Mouse (Mus musculus): ENCODE results near the gene Tbc1d20. TPM values are rescaled to one million over a fixed set of nuclear protein-coding genes. Genes with fewer than 3 reads are reported as not detected.
A peak's percentile ranks its signal among the peaks of the same experiment; 100 is the strongest.

The Tbc1d20 gene
- polyA plus RNA-seq, 1 experiment, result 44.7 TPM

GRCm38 (mm10) chr2:152293179-152293726 is 375 bp upstream of the Tbc1d20 start:
- Histone ChIP-seq H3K27ac (ENCODE audit: insufficient read depth, low read length) (no peak overlapping the region), H3K4me1 (ENCODE audit: control insufficient read depth, insufficient read depth, low read length) (peaks cover 4% of the 10 kb centered on the region; the same call in 1 of the 2 replicates), H3K4me3 (ENCODE audit: insufficient read depth, low read length) (peak overlapping the region; percentile 93)
- TF ChIP-seq POLR2A (IDR thresholded peaks at IDR 0.05; ENCODE audit: extremely low read depth, insufficient read depth, low read length), result no peak
- TF ChIP-seq CTCF (IDR thresholded peaks at IDR 0.05; ENCODE audit: extremely low read depth, insufficient read depth, low read length), result no peak

DNA sequence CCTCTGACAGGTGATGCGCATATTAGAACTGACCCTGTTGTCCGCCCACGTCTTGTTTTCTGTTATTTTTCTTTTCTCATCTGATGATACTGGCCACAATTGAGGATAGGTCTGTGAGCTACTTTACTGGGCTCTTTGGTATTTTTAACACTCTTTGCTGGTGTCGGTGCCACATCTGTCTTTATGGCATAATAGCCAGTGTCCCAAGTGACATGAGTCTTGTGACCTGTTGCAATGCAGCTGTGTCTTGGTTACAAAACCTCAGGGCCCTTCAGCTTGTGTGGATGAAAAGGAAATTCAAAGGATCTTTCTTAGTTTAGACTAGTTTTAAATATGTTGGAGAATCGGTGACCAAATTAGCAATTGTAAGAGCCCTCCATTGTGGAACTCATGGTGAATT is 913 bp downstream of the Tbc1d20 start:
- TF ChIP-seq CTCF (IDR thresholded peaks at IDR 0.05; ENCODE audit: extremely low read depth, insufficient read depth, low read length) (no peak), POLR2A (IDR thresholded peaks at IDR 0.05; ENCODE audit: extremely low read depth, insufficient read depth, low read length) (no peak)
- H3K4me3 ChIP-seq (ENCODE audit: insufficient read depth, low read length), result peak overlapping the region; percentile 93
- H3K4me1 ChIP-seq (ENCODE audit: control insufficient read depth, insufficient read depth, low read length), result peaks cover 4% of the 10 kb centered on the region; the same call in 1 of the 2 replicates
- H3K27ac ChIP-seq (ENCODE audit: insufficient read depth, low read length), result no peak overlapping the region

DNA sequence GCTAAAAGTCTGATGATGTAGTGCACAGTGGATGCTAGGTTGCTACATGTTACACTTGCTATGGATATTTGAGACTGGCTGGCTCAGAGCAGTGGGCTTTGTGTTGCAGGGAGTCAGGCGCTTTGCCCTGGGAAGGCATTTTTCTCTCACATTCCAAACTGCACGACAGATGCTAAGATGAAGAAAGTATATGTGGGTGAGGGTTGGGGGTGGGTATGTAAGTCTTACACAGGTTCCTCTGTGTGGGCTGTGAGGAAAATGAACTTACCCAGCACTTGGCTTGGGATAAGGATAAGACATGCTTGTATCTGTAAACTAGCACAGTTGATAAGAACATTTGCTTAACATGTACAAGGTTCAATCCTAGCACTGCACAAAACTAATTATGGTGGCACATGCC is 9.2 kb downstream of the Tbc1d20 start:
- H3K4me3 ChIP-seq (ENCODE audit: insufficient read depth, low read length), result no peak overlapping the region
- TF ChIP-seq CTCF (IDR thresholded peaks at IDR 0.05; ENCODE audit: extremely low read depth, insufficient read depth, low read length) (no peak), POLR2A (IDR thresholded peaks at IDR 0.05; ENCODE audit: extremely low read depth, insufficient read depth, low read length) (no peak)
- H3K27ac ChIP-seq (ENCODE audit: insufficient read depth, low read length), result no peak overlapping the region
- H3K4me1 ChIP-seq (ENCODE audit: control insufficient read depth, insufficient read depth, low read length), result no peaks in the 10 kb centered on the region

DNA sequence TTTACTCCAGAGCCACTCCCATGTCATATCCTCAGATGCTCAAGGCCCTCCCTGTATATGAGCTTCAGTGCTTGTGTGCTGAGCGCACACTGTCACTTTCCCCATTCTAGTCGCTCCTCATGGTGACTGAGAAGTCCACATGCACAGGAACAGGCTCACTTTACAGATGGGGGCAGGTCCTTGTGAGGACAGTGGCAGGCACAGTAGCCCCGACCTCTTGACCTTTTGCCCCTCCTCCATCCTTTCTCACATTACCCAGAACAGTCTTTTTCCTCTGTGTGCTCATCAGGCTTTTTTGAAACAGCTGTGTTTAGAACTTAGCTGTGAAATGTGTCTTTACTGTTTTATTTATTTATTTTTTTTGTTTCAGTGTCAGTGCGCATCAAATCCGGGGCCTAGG is 10.2 kb downstream of the Tbc1d20 start:
- no peak overlapping the region for H3K27ac ChIP-seq (ENCODE audit: insufficient read depth, low read length)
- H3K4me3 ChIP-seq (ENCODE audit: insufficient read depth, low read length), result no peak overlapping the region
- TF ChIP-seq POLR2A (IDR thresholded peaks at IDR 0.05; ENCODE audit: extremely low read depth, insufficient read depth, low read length), result no peak
- TF ChIP-seq CTCF (IDR thresholded peaks at IDR 0.05; ENCODE audit: extremely low read depth, insufficient read depth, low read length), result no peak
- H3K4me1 ChIP-seq (ENCODE audit: control insufficient read depth, insufficient read depth, low read length), result no peaks in the 10 kb centered on the region

- Histone ChIP-seq H3K4me1 (ENCODE audit: control insufficient read depth, insufficient read depth, low read length) (no peaks in the 10 kb centered on the region), H3K27ac (ENCODE audit: insufficient read depth, low read length) (no peak overlapping the region), H3K4me3 (ENCODE audit: insufficient read depth, low read length) (no peak overlapping the region)
- TF ChIP-seq CTCF (IDR thresholded peaks at IDR 0.05; ENCODE audit: extremely low read depth, insufficient read depth, low read length) (no peak), POLR2A (IDR thresholded peaks at IDR 0.05; ENCODE audit: extremely low read depth, insufficient read depth, low read length) (no peak)
Measured at GRCm38 (mm10) chr2:152305480-152305879, 11.9 kb downstream of the Tbc1d20 start.

GRCm38 (mm10) chr2:152307186-152307585 is 13.6 kb downstream of the Tbc1d20 start:
- TF ChIP-seq POLR2A (IDR thresholded peaks at IDR 0.05; ENCODE audit: extremely low read depth, insufficient read depth, low read length) (no peak), CTCF (IDR thresholded peaks at IDR 0.05; ENCODE audit: extremely low read depth, insufficient read depth, low read length) (no peak)
- H3K4me3 ChIP-seq (ENCODE audit: insufficient read depth, low read length), result no peak overlapping the region

DNA sequence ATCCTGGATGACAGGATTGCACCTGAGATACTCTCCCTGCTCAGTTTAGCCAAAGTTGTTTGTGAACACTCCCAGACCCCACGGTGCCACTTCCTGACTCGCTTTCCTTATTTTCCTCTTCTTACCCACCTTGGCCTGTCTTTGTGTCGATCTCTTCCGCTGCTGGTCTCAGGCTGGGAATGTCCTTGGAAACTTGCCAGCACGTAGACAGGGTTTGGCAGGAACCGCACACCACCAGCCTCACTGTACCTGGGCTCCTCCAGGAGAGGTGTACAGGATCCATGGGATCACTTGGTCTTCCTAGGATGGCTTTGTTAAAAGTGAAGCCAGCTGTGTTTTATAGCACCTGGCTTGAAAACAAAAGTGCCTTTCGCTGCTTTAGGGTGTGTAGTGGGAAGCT is 19.4 kb downstream of the Tbc1d20 start:
- TF ChIP-seq CTCF (IDR thresholded peaks at IDR 0.05; ENCODE audit: extremely low read depth, insufficient read depth, low read length) (no peak), POLR2A (IDR thresholded peaks at IDR 0.05; ENCODE audit: extremely low read depth, insufficient read depth, low read length) (0 out of 2 replicates have a peak, but pooled peaks have one; percentile 8)
- Histone ChIP-seq H3K27ac (ENCODE audit: insufficient read depth, low read length) (no peak overlapping the region), H3K4me1 (ENCODE audit: control insufficient read depth, insufficient read depth, low read length) (no peaks in the 10 kb centered on the region), H3K4me3 (ENCODE audit: insufficient read depth, low read length) (no peak overlapping the region)

More at GRCm38 (mm10) chr2:152307186-152307585, 13.6 kb downstream of the Tbc1d20 start:
- Histone ChIP-seq H3K27ac (ENCODE audit: insufficient read depth, low read length) (no peak overlapping the region), H3K4me1 (ENCODE audit: control insufficient read depth, insufficient read depth, low read length) (no peaks in the 10 kb centered on the region)

DNA sequence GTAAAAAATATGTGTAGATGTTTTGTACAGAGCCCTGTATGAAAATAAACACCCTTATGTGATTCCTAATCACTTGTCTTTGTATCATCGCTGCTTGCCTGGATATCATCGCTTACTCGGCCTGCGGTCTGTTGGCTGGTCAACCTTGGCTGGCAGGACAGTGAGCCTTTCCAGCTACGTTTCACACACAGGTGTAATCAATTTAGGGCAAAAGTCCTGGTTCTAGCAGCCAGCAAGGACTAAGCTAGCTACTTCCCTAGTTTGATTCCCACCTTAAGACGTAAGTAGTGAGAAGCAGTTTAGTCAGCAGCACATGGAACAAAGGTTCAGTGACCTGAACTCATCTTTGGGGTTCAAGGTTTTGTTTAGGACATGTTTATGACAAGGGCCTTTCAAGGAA is 20.3 kb downstream of the Tbc1d20 start:
- no peak for TF ChIP-seq CTCF (IDR thresholded peaks at IDR 0.05; ENCODE audit: extremely low read depth, insufficient read depth, low read length)
- TF ChIP-seq POLR2A (IDR thresholded peaks at IDR 0.05; ENCODE audit: extremely low read depth, insufficient read depth, low read length), result no peak
- no peak overlapping the region for H3K4me3 ChIP-seq (ENCODE audit: insufficient read depth, low read length)

DNA sequence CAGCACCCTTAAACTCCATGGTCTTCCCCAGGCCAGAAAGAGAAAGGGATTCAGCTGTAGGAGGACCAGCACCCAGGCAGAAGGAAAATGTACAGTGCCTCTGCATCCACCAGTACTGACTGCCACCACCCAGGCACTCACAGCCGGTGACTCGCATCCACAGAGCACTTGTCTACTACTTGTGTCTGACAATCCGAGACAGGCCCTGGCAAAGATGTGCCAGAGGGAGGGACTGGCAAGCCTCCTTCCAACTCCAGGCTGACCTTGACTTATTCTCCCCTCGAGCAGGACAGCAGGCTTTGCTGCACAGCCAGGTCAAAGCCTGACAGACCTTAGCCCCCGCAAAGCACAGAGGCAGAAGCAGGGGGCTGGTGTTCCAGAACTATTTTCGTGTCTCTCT is 23.4 kb downstream of the Tbc1d20 start:
- no peak overlapping the region for H3K27ac ChIP-seq (ENCODE audit: insufficient read depth, low read length)
- no peak overlapping the region for H3K4me3 ChIP-seq (ENCODE audit: insufficient read depth, low read length)
- no peaks in the 10 kb centered on the region for H3K4me1 ChIP-seq (ENCODE audit: control insufficient read depth, insufficient read depth, low read length)
- TF ChIP-seq POLR2A (IDR thresholded peaks at IDR 0.05; ENCODE audit: extremely low read depth, insufficient read depth, low read length) (no peak), CTCF (IDR thresholded peaks at IDR 0.05; ENCODE audit: extremely low read depth, insufficient read depth, low read length) (no peak)

More for the DNA sequence above, 20.3 kb downstream of the Tbc1d20 start:
- H3K27ac ChIP-seq (ENCODE audit: insufficient read depth, low read length), result no peak overlapping the region
- no peaks in the 10 kb centered on the region for H3K4me1 ChIP-seq (ENCODE audit: control insufficient read depth, insufficient read depth, low read length)

DNA sequence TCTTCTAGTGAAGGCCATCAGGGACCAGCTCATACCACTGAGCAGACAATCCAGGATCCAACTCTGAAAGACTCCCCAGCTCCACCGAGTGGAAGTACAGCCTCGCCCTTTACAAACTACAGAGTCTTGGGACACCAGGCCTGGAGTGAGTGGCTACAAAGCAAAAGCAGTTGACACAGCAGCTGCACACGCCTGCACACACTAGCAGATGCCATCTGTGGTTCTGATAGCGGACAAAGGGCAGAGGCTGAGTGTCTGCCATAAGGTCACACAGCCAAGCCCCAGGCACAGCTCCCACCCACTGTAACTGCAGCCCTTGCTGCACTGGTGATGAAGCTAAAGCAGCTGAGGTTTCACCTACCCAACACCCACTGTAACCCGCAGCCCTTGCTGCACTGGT is 27.9 kb downstream of the Tbc1d20 start:
- no peak overlapping the region for H3K27ac ChIP-seq (ENCODE audit: insufficient read depth, low read length)
- H3K4me3 ChIP-seq (ENCODE audit: insufficient read depth, low read length), result no peak overlapping the region
- no peaks in the 10 kb centered on the region for H3K4me1 ChIP-seq (ENCODE audit: control insufficient read depth, insufficient read depth, low read length)
- no peak for TF ChIP-seq POLR2A (IDR thresholded peaks at IDR 0.05; ENCODE audit: extremely low read depth, insufficient read depth, low read length)
- no peak for TF ChIP-seq CTCF (IDR thresholded peaks at IDR 0.05; ENCODE audit: extremely low read depth, insufficient read depth, low read length)
